Mouse (Mus musculus) left cerebral cortex, postnatal 14 days (tissue): ENCODE measurements at regions not wholly inside any gene's neighbourhood (a gene's known extent, or its start where the extent isn't known, plus 50 kb on each side); places are given as distances from the start of the nearest gene placed in this dataset.

Source experiments
- DNase-seq, 2 experiments: peaks; one replicate each; pipeline ENCODE4 v3.0.0; 2021 to 2022; ENCODE audit warnings: low spot score in 2 of 2, mixed read lengths in 1 of 2
- intact Hi-C: fragments of 180-260 bp; cut with DNase I; formaldehyde crosslinking; loops from one replicate; pipeline ENCODE4 v1.15.1; 2025

DNA sequence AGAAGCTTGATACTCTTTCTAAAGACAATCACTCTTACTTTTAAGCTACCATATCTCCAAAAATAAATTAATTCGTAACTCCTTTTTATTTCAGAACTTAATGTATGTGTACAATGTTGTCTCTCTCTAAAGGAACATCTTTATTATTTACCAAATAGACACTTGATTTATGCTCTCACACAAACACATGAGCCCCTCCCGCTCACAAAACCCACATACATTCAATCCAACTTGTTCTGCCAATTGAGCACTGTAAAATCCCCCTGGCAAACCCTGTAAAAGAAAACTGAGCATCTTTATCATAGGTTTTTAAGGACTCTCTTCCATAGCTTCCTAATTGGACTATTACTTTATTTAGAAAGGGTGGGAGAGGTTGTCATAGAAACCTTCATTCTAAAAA, 812.5 kb downstream of the Phf3 start:
- intact Hi-C loops = no loop called here

DNA sequence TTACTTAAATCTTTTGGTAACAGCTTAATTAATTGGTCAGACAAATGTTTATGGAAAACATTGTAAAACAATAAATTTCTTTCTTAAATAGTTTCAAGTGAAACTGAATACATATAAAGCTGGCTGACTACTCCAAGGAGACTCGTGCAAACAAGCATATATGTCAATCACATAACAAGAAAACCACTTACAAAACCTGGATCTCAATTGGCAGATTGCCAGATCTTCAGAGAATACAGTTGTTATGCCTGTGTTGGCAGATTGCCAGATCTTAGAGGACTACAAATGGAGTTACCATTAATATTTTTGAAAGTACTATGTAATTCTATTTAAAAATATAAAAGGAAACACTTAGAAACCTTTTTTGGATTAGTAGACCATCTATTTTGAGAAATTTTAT, 812.9 kb downstream of the Phf3 start:
- DNase-seq = peak; percentile 9 to 18
- intact Hi-C loops = no loop called here

More for the DNA sequence above, 812.5 kb downstream of the Phf3 start:
- no peak for DNase-seq

DNA sequence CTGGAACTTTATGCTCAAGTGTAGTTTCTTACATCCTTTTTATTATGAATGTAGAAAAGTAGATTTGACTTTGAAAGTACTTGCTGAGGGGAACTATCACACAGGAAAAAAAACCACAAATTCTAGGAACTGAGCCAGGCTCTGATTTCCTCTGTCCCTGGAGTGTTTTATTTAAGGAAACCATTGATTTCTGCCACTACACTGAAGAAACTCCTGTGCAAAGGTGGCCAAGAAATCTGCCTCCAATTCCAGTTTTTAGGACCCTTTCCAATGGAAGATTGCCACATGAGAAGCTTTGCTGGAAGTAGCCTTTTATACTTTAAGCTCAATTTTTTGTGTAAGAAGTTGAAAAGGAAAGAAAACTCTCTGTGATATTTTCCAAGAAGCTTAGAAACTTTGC, 856.1 kb downstream of the Phf3 start:
- intact Hi-C loops = no loop called here
- peak; percentile 22 to 32 for DNase-seq

DNA sequence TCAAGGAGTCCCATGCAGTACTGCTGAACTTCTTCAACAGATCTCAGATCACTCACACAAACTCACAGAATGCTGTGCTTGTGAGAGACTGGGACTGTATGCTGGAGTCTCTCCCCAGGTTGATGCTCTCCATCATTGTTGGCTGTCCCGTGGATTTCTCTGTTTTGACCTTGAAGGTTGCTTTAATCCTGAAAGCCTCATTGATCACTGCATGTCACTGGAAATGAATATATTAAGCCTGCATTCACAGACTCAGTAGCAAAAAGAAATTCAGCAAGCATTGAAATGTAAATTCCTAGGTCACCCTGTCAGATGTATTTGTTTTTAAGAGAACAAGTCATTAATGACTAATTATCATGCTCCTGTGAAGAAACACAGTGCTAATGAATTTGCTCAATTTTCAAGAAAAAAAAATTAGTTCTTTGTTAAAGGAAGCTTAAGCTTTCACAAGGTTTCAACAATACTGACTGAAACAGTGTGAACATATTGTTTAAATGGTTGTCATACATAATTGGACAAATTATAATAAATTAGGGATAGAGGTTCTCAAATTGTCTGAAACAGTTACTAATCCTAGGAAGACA, 864.9 kb downstream of the Phf3 start:
- no peak for DNase-seq
- intact Hi-C loops = no loop called here
